Mouse (Mus musculus) T-cell, adult 2 months (primary cell): Measurements from ENCODE around the gene Gnai2.
A peak's percentile ranks its signal among the peaks of the same experiment; 100 is the strongest.

ENCODE experiments used
- DNase-seq: peaks from one replicate; pipeline ENCODE4 v3.0.0; 2022; ENCODE audit warnings: low spot score

Gene Gnai2

DNA sequence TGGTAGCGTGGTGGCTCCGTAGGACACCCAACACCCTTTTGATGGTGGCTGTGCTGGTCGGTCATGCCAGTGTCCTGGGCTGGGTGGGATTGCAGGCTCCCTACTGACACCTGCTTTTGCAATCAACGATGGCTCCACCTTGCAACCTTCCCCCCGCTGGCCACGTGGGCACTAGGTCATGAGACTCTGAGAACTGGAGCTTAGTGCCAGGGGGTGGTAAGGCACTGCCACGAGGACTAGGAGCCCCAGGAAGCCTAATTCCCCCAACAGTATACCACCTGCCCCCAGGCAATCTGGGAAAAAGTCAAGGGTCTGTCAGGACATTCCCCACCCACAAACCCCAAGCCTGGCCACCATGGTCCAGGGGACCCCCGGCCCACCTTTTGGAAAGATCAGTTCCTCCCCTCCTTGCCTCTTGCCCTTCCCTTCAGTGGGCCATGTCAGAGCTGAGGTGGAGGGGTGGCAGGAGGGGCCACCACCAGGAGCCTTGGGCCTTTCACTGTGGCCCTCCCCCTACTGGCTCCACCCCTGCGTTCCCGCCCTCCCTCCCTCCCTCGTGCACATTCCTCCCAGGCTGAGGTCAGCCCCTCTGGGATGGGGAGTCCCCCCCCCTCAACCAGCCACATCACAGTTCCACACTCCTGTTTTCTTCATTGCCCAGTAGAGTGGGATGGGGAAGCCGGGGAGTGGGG, 26.3 kb downstream of the Gnai2 start, which contains the start of gene Sema3b:
Gene Sema3b (minus strand): TSS at position 489 of the 692 bp plus-strand sequence.
- no peak for DNase-seq

DNA sequence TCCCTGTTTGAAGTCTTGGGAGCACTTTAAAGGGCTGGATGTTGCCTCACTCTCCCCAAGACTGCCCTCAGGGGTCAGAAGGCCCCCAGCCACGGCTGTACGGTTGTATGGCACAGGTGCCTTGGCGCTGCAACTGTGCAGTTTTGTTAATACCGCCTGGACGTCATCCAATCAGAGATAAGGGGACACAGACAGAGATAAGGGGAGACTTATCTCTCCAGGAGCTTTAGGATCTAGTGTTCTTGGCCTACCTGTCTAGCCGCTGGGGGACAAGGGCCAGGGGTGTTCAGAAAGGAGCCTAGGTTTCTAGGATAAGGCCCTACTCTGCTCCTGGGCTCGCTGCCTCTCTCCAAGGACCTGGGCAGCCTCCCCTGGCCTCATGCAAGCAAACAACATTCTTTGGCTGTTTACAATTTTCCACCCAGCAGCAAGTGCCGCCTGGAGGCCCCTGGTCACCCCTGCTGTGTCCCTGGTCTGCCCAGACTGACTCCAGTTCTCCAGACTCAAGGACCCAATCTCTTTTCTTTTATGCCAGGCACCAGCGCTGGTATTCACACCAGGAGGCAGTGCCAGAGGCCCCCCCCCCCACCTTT, 27.4 kb downstream of the Gnai2 start:
- DNase-seq: no peak

GRCm38 (mm10) chr9:107607036-107607435, 28.1 kb downstream of the Gnai2 start:
- no peak for DNase-seq

- no peak for DNase-seq
These were observed 28.6 kb downstream of the Gnai2 start for GRCm38 (mm10) chr9:107606591-107606990.

DNA sequence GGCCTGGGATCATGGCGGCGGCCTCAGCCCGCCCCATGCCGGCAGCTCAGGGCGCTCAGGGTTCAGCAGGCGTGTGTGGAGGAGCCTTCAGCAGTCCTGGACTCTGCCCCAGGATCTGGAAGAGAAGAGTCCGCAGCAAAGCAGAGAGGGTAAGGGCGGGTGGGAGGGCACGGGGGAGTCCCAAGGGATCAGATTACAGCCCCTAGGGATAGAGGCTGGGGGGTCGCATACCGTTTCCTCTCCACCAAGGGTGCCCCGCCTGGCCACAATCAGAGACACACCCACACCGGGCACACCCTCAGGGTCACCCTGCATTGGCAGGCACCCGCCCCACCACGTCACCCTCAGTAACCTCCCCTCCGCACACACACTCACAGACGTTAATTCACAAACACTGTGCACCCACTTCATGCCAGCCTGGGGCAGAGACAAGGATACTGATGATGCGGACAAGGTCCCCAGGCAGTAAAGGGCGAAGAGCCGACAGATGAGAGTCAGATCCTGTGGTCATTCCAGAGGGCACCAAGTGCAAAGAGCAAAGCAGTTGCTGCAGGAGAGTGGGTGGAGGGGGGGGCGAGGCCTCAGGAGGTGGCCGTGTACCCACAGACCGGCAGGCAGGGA, 30.0 kb downstream of the Gnai2 start:
- no peak for DNase-seq

GRCm38 (mm10) chr9:107603251-107603650, 31.9 kb downstream of the Gnai2 start:
- no peak for DNase-seq

DNA sequence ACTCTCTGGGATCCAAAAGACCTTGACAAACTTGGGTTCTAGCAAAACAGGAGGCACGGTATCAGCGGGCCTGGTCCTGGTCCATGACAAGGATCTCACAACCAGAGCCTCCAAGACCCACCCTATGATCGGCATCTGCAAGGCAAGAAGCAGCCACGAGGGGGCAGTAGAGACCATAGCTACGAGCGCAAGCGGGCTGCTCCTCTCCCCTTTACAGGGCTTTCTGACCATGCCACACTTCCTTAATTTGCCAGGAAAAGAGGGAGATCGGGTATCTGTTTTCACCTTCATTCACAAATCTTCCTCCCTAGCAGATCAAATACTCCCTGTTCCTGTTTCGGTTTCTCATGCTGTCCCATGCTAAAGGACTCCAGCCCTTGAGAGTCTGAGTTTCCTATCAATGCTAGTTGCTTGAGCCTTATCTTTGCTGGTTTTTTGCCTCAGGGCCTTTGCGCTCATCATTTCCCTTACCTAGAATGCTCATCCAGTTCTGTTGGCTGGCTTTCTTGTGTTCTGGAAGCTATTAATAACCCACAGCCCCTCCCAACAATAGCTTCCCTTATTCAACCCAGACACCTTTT, 33.0 kb downstream of the Gnai2 start:
- peak; percentile 82 for DNase-seq

- DNase-seq: no peak
These were observed 33.9 kb downstream of the Gnai2 start for GRCm38 (mm10) chr9:107601275-107601674.

GRCm38 (mm10) chr9:107600745-107601144, 34.4 kb downstream of the Gnai2 start:
- peak; percentile 26 for DNase-seq

GRCm38 (mm10) chr9:107599842-107600241, 35.3 kb downstream of the Gnai2 start:
- no peak for DNase-seq

DNA sequence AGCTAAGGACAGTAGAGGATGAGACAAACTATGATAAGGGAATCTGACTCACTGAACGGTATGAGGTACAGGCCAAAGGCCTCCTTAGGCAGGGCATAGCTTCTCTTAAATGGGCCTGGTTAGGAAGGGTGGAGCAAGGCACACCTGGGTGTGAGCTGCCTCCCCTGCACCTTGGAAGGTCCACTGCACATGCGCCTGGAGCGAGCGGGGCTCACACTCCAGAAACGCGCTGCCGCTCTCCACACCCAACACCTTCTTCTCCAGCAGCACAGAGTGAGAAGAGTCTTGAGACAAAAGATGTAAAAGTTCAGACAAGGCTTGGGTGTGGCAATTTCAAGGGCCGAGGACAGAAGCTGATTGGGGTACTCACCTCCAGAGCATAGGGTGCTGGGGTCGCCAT, 35.7 kb downstream of the Gnai2 start:
- DNase-seq: no peak

- DNase-seq: no peak
These were observed 36.8 kb downstream of the Gnai2 start for GRCm38 (mm10) chr9:107598385-107598784.

DNA sequence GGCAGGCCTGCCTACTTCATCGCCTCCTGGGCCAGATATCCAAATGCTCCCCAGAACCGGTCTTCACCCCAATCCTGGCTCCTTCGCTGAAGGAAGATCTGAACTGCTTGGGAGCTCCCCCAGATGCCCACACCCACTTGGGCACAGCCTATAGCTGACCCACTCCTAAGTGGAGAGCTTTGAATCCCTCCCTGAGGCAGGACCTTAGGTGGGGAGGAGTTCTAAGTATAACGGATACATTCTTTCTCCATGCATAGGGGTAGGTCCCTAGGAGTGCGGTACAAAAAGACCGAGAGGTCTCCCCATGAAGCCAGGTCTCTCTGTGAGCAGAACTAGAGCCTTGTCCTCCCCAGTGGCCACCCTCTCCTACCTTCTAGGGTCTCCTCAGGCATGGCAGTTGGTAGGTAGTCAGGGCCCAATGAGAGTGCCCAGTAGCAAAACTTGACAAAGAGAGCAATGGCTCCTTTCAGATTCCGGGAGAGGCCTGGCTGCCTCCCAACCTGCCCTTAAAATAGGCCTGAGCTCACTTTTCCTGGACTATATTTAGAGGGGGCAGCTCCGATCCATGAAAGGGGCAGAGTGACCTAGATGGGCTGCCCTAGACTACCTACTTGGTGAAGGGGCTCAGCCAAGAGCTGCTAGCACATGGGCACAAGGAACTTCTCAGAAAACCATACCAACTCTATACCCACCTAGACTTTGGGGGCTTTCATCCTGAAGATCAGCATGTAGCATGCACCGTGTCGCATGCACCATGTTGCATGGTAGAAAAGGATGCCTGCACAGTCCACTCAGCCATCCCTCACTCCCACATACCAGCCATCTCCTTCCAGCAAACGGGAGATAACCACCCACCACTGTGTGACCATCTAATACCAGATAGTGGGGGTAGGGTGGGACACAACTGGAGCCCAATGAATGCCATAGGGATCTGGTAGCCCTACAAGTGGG, 38.3 kb downstream of the Gnai2 start:
- DNase-seq: no peak

- DNase-seq: no peak
These were observed 40.7 kb downstream of the Gnai2 start for GRCm38 (mm10) chr9:107594281-107595062.

GRCm38 (mm10) chr9:107593101-107593976, 41.8 kb downstream of the Gnai2 start:
- no peak for DNase-seq

DNA sequence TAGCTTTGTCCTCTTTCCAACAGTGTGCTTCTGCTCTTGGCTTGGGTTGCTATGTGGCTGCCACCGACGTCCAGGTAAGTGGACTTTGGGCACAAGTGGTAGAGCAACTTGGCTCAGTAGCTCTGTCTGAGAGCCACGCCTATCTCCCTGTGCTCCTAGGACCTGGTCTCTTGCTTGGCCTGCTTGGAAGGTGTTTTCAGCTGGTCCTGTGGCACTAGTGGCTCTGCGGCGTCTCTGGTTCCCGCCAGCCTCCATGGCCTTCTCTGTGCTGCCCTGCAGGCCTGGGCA, 44.5 kb downstream of the Gnai2 start:
- DNase-seq: no peak

GRCm38 (mm10) chr9:107590058-107590772, 45.0 kb downstream of the Gnai2 start:
- DNase-seq: no peak

- DNase-seq: no peak
These were observed 47.1 kb downstream of the Gnai2 start for GRCm38 (mm10) chr9:107587833-107588639.
